Mouse (Mus musculus) liver, adult 2 months (tissue): Measurements from ENCODE around the gene Osmr. TPM values are rescaled to one million over a fixed set of nuclear protein-coding genes. Genes with fewer than 3 reads are reported as not detected.

ENCODE experiments used
- DNase-seq: peaks from one replicate; pipeline ENCODE4 v3.0.0-alpha.2; 2011; ENCODE audit warnings: low read depth, low spot score; ENCODE audit errors: extremely low read depth
- H3K27ac ChIP-seq: fragments of 200-500 bp; replicated peaks from 2 replicates; pipeline ENCODE4 v1.5.1; 2012; ENCODE audit warnings: low read depth, mild to moderate bottlenecking, control low read depth, inconsistent platforms, low read length; ENCODE audit not compliant: insufficient read depth
- H3K27me3 ChIP-seq: fragments of 200-500 bp; 2 replicates; pipeline ENCODE4 v1.6.1; 2012; ENCODE audit warnings: mild to moderate bottlenecking, moderate library complexity, low read length, inconsistent platforms; ENCODE audit not compliant: control insufficient read depth, insufficient read depth
- H3K36me3 ChIP-seq: fragments of 200-500 bp; 2 replicates; pipeline ENCODE4 v1.6.1; 2012; ENCODE audit warnings: low read length, inconsistent platforms; ENCODE audit not compliant: control insufficient read depth, insufficient read depth
- H3K4me1 ChIP-seq: fragments of 200-500 bp; 2 replicates; pipeline ENCODE4 v1.6.1; 2011; ENCODE audit warnings: low read length; ENCODE audit not compliant: control insufficient read depth, insufficient read depth
- H3K4me3 ChIP-seq: fragments of 200-500 bp; 2 replicates; pipeline ENCODE4 v1.5.1; 2011; ENCODE audit warnings: low read depth, mild to moderate bottlenecking, control low read depth, low read length, moderate library complexity; ENCODE audit not compliant: insufficient read depth
- H3K79me2 ChIP-seq: fragments of 200-500 bp; 2 replicates; pipeline ENCODE4 v1.6.1; 2012; ENCODE audit warnings: inconsistent platforms, mild to moderate bottlenecking, low read length, moderate library complexity; ENCODE audit not compliant: control insufficient read depth, insufficient read depth
- H3K9ac ChIP-seq: fragments of 200-500 bp; 2 replicates; pipeline ENCODE4 v1.6.1; 2012; ENCODE audit warnings: low read depth, mild to moderate bottlenecking, control low read depth, inconsistent platforms, low read length
- CTCF ChIP-seq: fragments of 200-500 bp; IDR thresholded peaks from 2 replicates; pipeline ENCODE4 v1.5.1; 2011; ENCODE audit warnings: low read depth, low read length, control low read depth
- POLR2A ChIP-seq: fragments of 200-500 bp; IDR thresholded peaks from 2 replicates; pipeline ENCODE4 v1.6.1; 2011; ENCODE audit warnings: low read length, control low read depth; ENCODE audit not compliant: insufficient read depth; ENCODE audit errors: extremely low read depth
- WGBS: fragments of 180-500 bp; shearing (Covaris S2); methylation state at CpG from one replicate; pipeline ENCODE4 v1.1.7; 2018; 5-methylcytosine and 5-hydroxymethylcytosine counted together
- polyA plus RNA-seq: library from polyadenylated mRNA; depleted of rRNA; stranded (reverse); fragments of >200 nt; gene quantifications from 2 replicates; pipeline ENCODE4 v1.2.3, GENCODE M21; 2012
- total RNA-seq: library from RNA; depleted of rRNA; stranded (reverse); fragments of >200 nt; gene quantifications from 2 replicates; pipeline ENCODE4 v1.2.3, GENCODE M21; 2014

The Osmr gene
- total and polyA plus RNA-seq, 2 experiments = 0.69 to 4.8 TPM

- Histone ChIP-seq H3K79me2 (no peaks in the 10 kb centered on the region), H3K27me3 (no peaks in the 10 kb centered on the region), H3K9ac (no peak overlapping the region), H3K4me3 (no peak overlapping the region), H3K36me3 (no peaks in the 10 kb centered on the region), H3K4me1 (no peaks in the 10 kb centered on the region), H3K27ac (no peak overlapping the region)
- TF ChIP-seq CTCF (no peak), POLR2A (no peak)
- WGBS = 73% methylated on average over 19 of the region's 19 CpGs
- DNase-seq = no peak
Observed at GRCm38 (mm10) chr15:6906260-6907047, 31.7 kb upstream of the Osmr start.

DNA sequence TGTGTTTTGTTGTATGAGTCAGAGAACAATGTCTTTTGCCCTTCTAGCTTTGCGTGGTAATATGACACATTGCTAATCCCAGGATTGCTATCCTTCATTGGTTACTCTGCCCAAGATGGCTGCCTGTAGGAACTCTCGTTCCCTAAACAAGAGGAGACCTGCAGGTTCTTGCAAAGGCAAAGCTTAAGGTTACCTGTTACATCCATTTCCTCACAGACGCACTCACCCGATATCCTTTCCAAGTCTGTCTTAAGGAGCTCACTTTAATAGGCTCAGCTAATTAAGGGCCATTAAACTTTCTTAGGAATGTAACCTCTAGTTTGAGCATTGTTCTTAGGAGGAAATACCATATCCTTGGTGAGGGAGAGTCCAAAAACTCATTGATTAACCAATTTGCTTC is 31.0 kb upstream of the Osmr start:
- Histone ChIP-seq H3K27me3 (no peaks in the 10 kb centered on the region), H3K4me3 (no peak overlapping the region), H3K79me2 (no peaks in the 10 kb centered on the region), H3K27ac (no peak overlapping the region), H3K36me3 (no peaks in the 10 kb centered on the region), H3K4me1 (no peaks in the 10 kb centered on the region), H3K9ac (no peak overlapping the region)
- WGBS = 94% methylated on average over 4 of the region's 4 CpGs
- TF ChIP-seq POLR2A (no peak), CTCF (no peak)
- DNase-seq = no peak

- Histone ChIP-seq H3K4me1 (no peaks in the 10 kb centered on the region), H3K27me3 (no peaks in the 10 kb centered on the region), H3K36me3 (no peaks in the 10 kb centered on the region), H3K9ac (no peak overlapping the region), H3K27ac (no peak overlapping the region), H3K4me3 (no peak overlapping the region), H3K79me2 (no peaks in the 10 kb centered on the region)
- DNase-seq = no peak
- 84% methylated on average over 9 of the region's 9 CpGs for WGBS
- no peak for TF ChIP-seq POLR2A
- no peak for TF ChIP-seq CTCF
Observed at GRCm38 (mm10) chr15:6903286-6903975, 28.7 kb upstream of the Osmr start.

DNA sequence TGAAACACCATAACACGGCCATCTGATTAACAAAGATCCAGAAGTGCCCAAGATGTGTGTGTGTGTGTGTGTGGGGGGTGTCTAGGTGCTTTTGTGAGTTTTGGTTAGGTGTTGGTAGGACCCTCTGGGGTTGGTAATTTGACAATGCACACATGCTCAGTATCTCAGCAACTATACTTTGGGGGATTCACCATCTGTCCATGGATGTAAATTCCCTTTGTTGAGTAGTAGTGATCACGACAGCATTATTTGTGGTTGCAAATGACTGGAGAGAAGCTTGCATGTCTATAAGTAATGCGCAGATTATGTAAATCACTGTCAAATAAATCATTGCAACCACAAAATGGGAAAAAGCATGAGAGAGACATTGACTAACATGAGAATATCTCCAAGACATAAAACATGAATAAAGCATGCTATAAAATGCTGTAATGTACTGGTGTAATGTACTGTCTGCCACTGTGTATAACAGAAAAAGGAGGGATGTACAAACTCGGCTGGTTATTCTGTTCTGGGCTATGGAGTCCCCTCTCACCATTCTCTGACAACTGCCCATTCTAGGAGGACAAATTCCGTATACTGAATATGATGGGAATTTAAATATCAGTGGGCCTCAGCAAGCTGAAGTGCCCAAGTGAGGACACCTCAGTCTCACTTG is 27.3 kb upstream of the Osmr start:
- no peak for DNase-seq
- no peaks in the 10 kb centered on the region for H3K36me3 ChIP-seq
- no peaks in the 10 kb centered on the region for H3K27me3 ChIP-seq
- H3K27ac ChIP-seq = no peak overlapping the region
- H3K4me1 ChIP-seq = no peaks in the 10 kb centered on the region
- no peak overlapping the region for H3K4me3 ChIP-seq
- WGBS = 84% methylated on average over 5 of the region's 5 CpGs
- TF ChIP-seq POLR2A = no peak
- no peak for TF ChIP-seq CTCF
- no peaks in the 10 kb centered on the region for H3K79me2 ChIP-seq
- H3K9ac ChIP-seq = no peak overlapping the region

DNA sequence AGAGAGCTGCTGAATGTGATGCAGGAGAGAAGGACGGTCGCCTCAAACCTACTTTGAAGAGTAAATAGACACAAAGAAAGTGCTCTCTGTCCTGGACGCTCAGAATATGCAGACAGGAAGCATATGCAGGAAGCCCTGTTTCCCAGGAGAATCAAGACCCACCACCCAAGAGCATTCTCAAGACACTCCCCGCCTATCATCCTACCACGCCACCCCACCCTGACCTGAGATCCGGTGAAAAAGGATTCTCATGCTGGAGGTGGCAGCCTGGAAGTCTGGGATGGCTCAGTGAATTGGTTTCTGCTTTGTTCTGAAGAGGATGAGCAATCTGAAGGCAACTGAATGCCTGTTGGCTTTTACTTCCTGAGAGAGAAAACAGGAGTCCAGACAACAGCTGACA is 26.5 kb upstream of the Osmr start:
- Histone ChIP-seq H3K79me2 (no peaks in the 10 kb centered on the region), H3K27me3 (no peaks in the 10 kb centered on the region), H3K4me1 (no peaks in the 10 kb centered on the region), H3K4me3 (no peak overlapping the region), H3K9ac (no peak overlapping the region), H3K36me3 (no peaks in the 10 kb centered on the region), H3K27ac (no peak overlapping the region)
- TF ChIP-seq CTCF (no peak), POLR2A (no peak)
- WGBS = 70% methylated on average over 6 of the region's 6 CpGs
- no peak for DNase-seq

DNA sequence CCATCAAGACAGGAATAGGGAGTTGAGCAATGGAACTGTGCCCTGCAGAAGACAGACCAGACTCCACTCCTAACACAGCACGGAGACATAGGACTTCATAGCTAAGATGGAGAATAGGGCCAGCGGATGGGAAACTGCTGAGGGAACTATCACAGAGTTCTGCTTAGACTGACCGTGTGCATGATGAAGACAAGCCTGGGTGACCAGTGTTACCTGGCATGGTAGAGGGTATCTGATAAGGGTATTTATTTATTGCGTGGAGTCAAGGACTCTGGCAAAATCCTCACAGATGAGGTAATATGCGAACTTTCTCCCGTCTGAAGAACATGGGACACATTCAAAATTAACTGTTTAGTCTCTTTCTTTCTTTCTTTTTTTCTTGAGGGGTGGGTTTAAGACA is 9.5 kb upstream of the Osmr start:
- no peaks in the 10 kb centered on the region for H3K79me2 ChIP-seq
- TF ChIP-seq POLR2A (no peak), CTCF (no peak)
- WGBS = 33% methylated on average over 6 of the region's 6 CpGs
- 0 out of 2 replicates have a peak, but pooled peaks cover 2% of the 10 kb centered on the region for H3K27me3 ChIP-seq
- no peaks in the 10 kb centered on the region for H3K36me3 ChIP-seq
- H3K9ac ChIP-seq = no peak overlapping the region
- H3K27ac ChIP-seq = no peak overlapping the region
- DNase-seq = peak; percentile 80
- H3K4me3 ChIP-seq = no peak overlapping the region
- H3K4me1 ChIP-seq = peaks cover 2% of the 10 kb centered on the region
